Mouse (Mus musculus) cortical plate, adult 2 months (tissue): ENCODE measurements around the gene Usp7.

ENCODE experiments used
- CTCF ChIP-seq: fragments of 200-500 bp; IDR thresholded peaks from 2 replicates; pipeline ENCODE4 v1.5.1; 2011; ENCODE audit warnings: mild to moderate bottlenecking, control low read depth, low read length; ENCODE audit not compliant: insufficient read depth; ENCODE audit errors: extremely low read depth
- POLR2A ChIP-seq: fragments of 200-500 bp; IDR thresholded peaks from 2 replicates; pipeline ENCODE4 v1.6.1; 2011; ENCODE audit warnings: mild to moderate bottlenecking, low read length, control low read depth; ENCODE audit not compliant: insufficient read depth; ENCODE audit errors: extremely low read depth

DNA sequence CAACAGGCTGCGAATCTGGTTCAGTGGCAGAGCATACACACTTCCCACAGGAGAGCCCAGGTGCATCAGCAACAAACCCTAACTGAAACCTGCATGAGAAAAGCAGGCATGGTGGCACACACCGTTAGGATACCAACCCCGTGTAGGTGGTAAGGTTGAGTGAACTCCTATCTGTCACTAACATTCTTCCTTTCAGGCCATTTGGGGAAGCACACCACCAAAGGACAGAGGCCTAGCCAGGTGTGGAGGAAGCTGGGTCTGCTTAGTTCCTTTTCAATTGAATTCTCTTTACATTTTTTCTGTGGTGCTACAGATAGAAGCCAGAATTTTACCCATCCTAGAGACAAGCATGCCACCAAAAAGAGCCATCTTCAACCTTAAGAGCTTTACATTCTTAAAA, 44.3 kb downstream of the Usp7 start:
- no peak for TF ChIP-seq POLR2A
- no peak for TF ChIP-seq CTCF
